Mouse (Mus musculus) hindbrain, embryonic 14.5 days (tissue): Measurements from ENCODE around the gene Msi1. TPM values are rescaled to one million over a fixed set of nuclear protein-coding genes. Genes with fewer than 3 reads are reported as not detected.
"Not testable (repeated sequence)": the region's sequence is repeated elsewhere in the genome, so short reads cannot be mapped to it uniquely, and the experiment has no call there.

ENCODE experiments used
- ATAC-seq: fragments of 200-750 bp; cut with Nextera tagmentation; 2 replicates; pipeline ENCODE4 v1.8.0; 2017; ENCODE audit warnings: moderate number of reproducible peaks, mild to moderate bottlenecking, moderate TSS enrichment, moderate library complexity; ENCODE audit not compliant: low FRiP score
- DNase-seq: peaks from one replicate; pipeline ENCODE4 v3.0.0-alpha.2; 2015; ENCODE audit warnings: low spot score
- H3K27ac ChIP-seq: fragments of 300-500 bp; sonication (generic); 2 replicates; pipeline ENCODE4 v1.5.1; 2014; ENCODE audit warnings: mild to moderate bottlenecking, moderate library complexity
- H3K27me3 ChIP-seq: fragments of 300-500 bp; sonication (generic); 2 replicates; pipeline ENCODE4 v1.6.1; 2014; ENCODE audit warnings: mild to moderate bottlenecking, low read length, mixed read lengths; ENCODE audit not compliant: control insufficient read depth, insufficient read depth
- H3K36me3 ChIP-seq: fragments of 300-500 bp; sonication (generic); replicated peaks from 2 replicates; pipeline ENCODE4 v1.6.1; 2014; ENCODE audit not compliant: control insufficient read depth, insufficient read depth
- H3K4me1 ChIP-seq: fragments of 300-500 bp; sonication (generic); replicated peaks from 2 replicates; pipeline ENCODE4 v1.6.1; 2014; ENCODE audit warnings: antibody characterized with exemption, low read length, mixed read lengths; ENCODE audit not compliant: control insufficient read depth, insufficient read depth
- H3K4me2 ChIP-seq: fragments of 300-500 bp; sonication (generic); replicated peaks from 2 replicates; pipeline ENCODE4 v1.6.1; 2014; ENCODE audit warnings: mild to moderate bottlenecking, moderate library complexity
- H3K4me3 ChIP-seq: fragments of 300-500 bp; sonication (generic); replicated peaks from 2 replicates; pipeline ENCODE4 v1.5.1; 2014; ENCODE audit warnings: mild to moderate bottlenecking, low read length
- H3K9ac ChIP-seq: fragments of 300-500 bp; sonication (generic); 2 replicates; pipeline ENCODE4 v1.6.1; 2014
- H3K9me3 ChIP-seq: fragments of 300-500 bp; sonication (generic); 2 replicates; pipeline ENCODE4 v1.6.1; 2016; ENCODE audit warnings: low read length; ENCODE audit not compliant: control insufficient read depth
- WGBS: fragments of 180-500 bp; shearing (Covaris S2); extraction: QIAGEN DNeasy Blood & Tissue Kit; methylation state at CpG from one replicate; pipeline ENCODE4 v1.1.7; 2014; 5-methylcytosine and 5-hydroxymethylcytosine counted together
- polyA plus RNA-seq: library from polyadenylated mRNA; unstranded; fragments of >200 nt; fragmentation: Nextera tagmentation; extraction: Ambion mirVana; gene quantifications from 2 replicates; pipeline ENCODE4 v1.2.1, GENCODE M21; 2014

Msi1 gene
- polyA plus RNA-seq, 1 experiment from 2014 or later: 60.2 TPM

GRCm38 (mm10) chr5:115491771-115492322, 62.4 kb downstream of the Msi1 start:
- DNase-seq: no peak
- Histone ChIP-seq H3K9ac (peak overlapping the region; percentile 50), H3K27ac (no peak overlapping the region), H3K27me3 (no peaks in the 10 kb centered on the region), H3K36me3 (no peaks in the 10 kb centered on the region), H3K9me3 (no peaks in the 10 kb centered on the region), H3K4me3 (peak overlapping the region; percentile 9; the same call in 1 of the 2 replicates), H3K4me2 (peak overlapping the region; percentile 52), H3K4me1 (peaks cover 21% of the 10 kb centered on the region)
- ATAC-seq: no peak
- WGBS: 3% methylated on average over 28 of the region's 28 CpGs

GRCm38 (mm10) chr5:115492711-115493335, 63.4 kb downstream of the Msi1 start:
- H3K9ac ChIP-seq: no peak overlapping the region
- no peaks in the 10 kb centered on the region for H3K36me3 ChIP-seq
- H3K4me2 ChIP-seq: peak overlapping the region; percentile 52; the same call in 1 of the 2 replicates
- ATAC-seq: no peak
- H3K9me3 ChIP-seq: no peaks in the 10 kb centered on the region
- H3K4me3 ChIP-seq: no peak overlapping the region
- no peak for DNase-seq
- no peak overlapping the region for H3K27ac ChIP-seq
- H3K4me1 ChIP-seq: peaks cover 21% of the 10 kb centered on the region
- H3K27me3 ChIP-seq: no peaks in the 10 kb centered on the region
- 80% methylated on average over 6 of the region's 6 CpGs for WGBS

- DNase-seq: no peak
- no peak for ATAC-seq
- Histone ChIP-seq H3K4me1 (peaks cover 19% of the 10 kb centered on the region), H3K36me3 (no peaks in the 10 kb centered on the region), H3K9ac (no peak overlapping the region), H3K4me3 (no peak overlapping the region), H3K27me3 (no peaks in the 10 kb centered on the region), H3K4me2 (no peak overlapping the region), H3K27ac (0 out of 2 replicates have a peak overlapping the region, but pooled peaks have one; percentile 11), H3K9me3 (no peaks in the 10 kb centered on the region)
- WGBS: 69% methylated on average over 5 of the region's 5 CpGs
These were observed 64.0 kb downstream of the Msi1 start for GRCm38 (mm10) chr5:115493441-115493840.

- not testable (repeated sequence) for H3K27me3 ChIP-seq, H3K9ac ChIP-seq, H3K4me3 ChIP-seq, ATAC-seq, DNase-seq, H3K9me3 ChIP-seq, H3K4me2 ChIP-seq, H3K36me3 ChIP-seq, H3K27ac ChIP-seq
- WGBS: 85% methylated on average over 3 of the region's 3 CpGs
- peaks cover 14% of the 10 kb centered on the region for H3K4me1 ChIP-seq
These were observed 66.2 kb downstream of the Msi1 start for GRCm38 (mm10) chr5:115495618-115496017.

- Histone ChIP-seq H3K4me2 (no peak overlapping the region), H3K36me3 (no peaks in the 10 kb centered on the region), H3K9me3 (no peaks in the 10 kb centered on the region), H3K27ac (no peak overlapping the region), H3K4me1 (peaks cover 3% of the 10 kb centered on the region), H3K27me3 (no peaks in the 10 kb centered on the region), H3K4me3 (no peak overlapping the region), H3K9ac (no peak overlapping the region)
- no peak for ATAC-seq
- WGBS: 79% methylated on average over 7 of the region's 7 CpGs
- no peak for DNase-seq
These were observed 67.6 kb downstream of the Msi1 start for GRCm38 (mm10) chr5:115497033-115497432.

GRCm38 (mm10) chr5:115498307-115499240, 69.2 kb downstream of the Msi1 start:
- 64% methylated on average over 9 of the region's 9 CpGs for WGBS
- no peak overlapping the region for H3K27ac ChIP-seq
- ATAC-seq (no peak), DNase-seq (no peak)
- H3K36me3 ChIP-seq: no peaks in the 10 kb centered on the region
- H3K27me3 ChIP-seq: no peaks in the 10 kb centered on the region
- no peak overlapping the region for H3K9ac ChIP-seq
- H3K4me3 ChIP-seq: no peak overlapping the region
- no peaks in the 10 kb centered on the region for H3K4me1 ChIP-seq
- H3K9me3 ChIP-seq: no peaks in the 10 kb centered on the region
- H3K4me2 ChIP-seq: no peak overlapping the region

- no peak for ATAC-seq
- 91% methylated on average over 12 of the region's 12 CpGs for WGBS
These were observed 71.1 kb downstream of the Msi1 start for GRCm38 (mm10) chr5:115500383-115500935.

GRCm38 (mm10) chr5:115503035-115503434, 73.6 kb downstream of the Msi1 start:
- no peak overlapping the region for H3K9ac ChIP-seq
- 71% methylated on average over 12 of the region's 12 CpGs for WGBS
- no peaks in the 10 kb centered on the region for H3K36me3 ChIP-seq
- no peak for DNase-seq
- no peaks in the 10 kb centered on the region for H3K27me3 ChIP-seq
- no peak overlapping the region for H3K4me2 ChIP-seq
- H3K9me3 ChIP-seq: no peaks in the 10 kb centered on the region
- H3K27ac ChIP-seq: no peak overlapping the region
- H3K4me1 ChIP-seq: peaks cover 10% of the 10 kb centered on the region
- H3K4me3 ChIP-seq: no peak overlapping the region
- no peak for ATAC-seq

More at GRCm38 (mm10) chr5:115500383-115500935, 71.1 kb downstream of the Msi1 start:
- Histone ChIP-seq H3K27me3 (no peaks in the 10 kb centered on the region), H3K4me2 (no peak overlapping the region), H3K9ac (no peak overlapping the region), H3K9me3 (no peaks in the 10 kb centered on the region), H3K4me3 (no peak overlapping the region), H3K36me3 (no peaks in the 10 kb centered on the region), H3K27ac (no peak overlapping the region), H3K4me1 (no peaks in the 10 kb centered on the region)
- DNase-seq: no peak
